Mouse (Mus musculus) spleen, postnatal 14 days (tissue): Measurements from ENCODE around the gene Olfm4.

Source experiments
- DNase-seq, 2 experiments: peaks; one replicate each; pipeline ENCODE4 v3.0.0; 2021 to 2022; ENCODE audit warnings: low spot score in 2 of 2

Gene Olfm4

DNA sequence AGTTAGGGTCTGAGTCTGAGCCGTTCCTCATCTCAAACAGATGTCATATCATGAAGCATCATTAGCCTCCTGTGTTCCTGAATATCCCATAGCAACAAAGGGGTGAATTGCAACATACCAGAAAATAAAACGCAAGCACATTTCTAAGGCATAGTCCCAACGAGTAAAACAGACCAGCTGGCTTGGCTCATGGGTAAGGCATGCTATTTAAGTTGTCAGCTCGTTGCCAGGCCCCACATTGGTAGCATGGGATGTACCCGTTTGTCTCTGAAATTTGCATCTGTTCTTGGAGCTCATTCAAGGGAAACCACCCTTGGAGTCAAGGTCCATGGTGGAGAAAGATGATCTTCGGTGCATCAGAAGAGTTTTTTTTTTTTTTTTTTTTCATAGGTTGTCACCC is 42.2 kb downstream of the Olfm4 start:
- no peak for DNase-seq

- DNase-seq = no peak
Measured at GRCm38 (mm10) chr14:80029297-80030001, 45.6 kb downstream of the Olfm4 start.

DNA sequence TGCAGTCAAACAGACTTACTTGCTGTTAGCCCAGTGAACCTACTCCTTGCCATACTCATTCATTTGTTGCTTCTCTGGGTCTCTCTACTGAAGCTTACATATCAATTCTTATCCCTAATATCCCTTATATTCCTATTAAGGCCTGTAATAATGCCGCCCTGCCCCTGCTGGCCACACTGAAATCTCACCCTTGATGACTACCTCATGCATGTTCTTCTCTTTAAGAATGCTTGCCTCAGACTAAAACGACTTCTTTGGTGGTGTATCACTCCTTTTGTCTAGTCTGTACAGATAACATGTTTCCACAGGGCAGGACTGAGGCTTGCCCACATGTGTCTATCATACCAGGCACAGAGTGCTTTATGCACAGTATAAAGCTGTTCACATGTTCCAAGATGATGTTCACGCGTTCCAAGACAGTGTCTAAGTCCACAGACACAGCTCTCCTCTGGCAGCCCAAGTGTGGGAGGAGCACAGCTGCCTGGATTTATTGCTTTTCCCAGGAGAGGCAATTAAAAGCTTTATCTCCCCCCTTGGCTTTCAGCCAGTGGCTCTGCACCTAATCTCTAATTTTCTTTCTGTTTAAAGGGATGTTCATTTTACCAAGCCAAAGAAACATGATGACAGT is 55.9 kb downstream of the Olfm4 start:
- DNase-seq = no peak

- no peak for DNase-seq
Measured at GRCm38 (mm10) chr14:80046104-80046734, 62.3 kb downstream of the Olfm4 start.

DNA sequence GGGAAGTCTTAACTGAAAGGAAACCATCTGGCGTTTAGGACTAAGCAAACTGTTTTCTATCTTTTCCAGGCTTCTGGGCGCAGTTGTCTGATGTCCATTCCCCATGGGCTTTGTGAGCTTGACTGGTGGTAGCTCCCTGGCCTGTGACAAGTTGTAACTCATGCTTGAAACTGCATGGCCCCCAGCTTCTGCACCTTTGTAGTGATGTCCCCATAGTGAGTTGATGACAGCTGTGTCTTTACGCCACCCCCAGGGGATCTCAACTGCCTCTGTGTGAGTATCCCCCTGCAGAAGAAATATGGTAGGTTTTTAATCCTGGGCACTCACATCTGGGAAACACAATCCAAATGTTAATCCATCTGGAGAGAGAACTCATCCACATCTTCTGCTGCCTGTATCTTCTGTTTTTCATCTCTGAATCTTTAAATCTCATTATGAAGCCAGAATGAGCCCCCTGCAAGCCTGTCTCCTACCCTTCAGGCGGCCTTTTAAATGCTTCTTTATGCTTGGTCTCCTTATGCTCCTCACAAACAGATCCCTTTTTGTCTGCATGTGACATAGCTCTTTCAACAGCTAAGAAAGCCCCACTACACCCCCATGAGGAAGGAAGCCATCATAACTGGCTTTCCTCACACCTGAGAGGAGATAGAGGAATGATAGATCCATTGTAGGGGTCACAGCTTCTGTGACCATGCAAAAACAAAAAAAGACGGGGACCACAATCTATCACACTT is 63.7 kb downstream of the Olfm4 start:
- no peak for DNase-seq

DNA sequence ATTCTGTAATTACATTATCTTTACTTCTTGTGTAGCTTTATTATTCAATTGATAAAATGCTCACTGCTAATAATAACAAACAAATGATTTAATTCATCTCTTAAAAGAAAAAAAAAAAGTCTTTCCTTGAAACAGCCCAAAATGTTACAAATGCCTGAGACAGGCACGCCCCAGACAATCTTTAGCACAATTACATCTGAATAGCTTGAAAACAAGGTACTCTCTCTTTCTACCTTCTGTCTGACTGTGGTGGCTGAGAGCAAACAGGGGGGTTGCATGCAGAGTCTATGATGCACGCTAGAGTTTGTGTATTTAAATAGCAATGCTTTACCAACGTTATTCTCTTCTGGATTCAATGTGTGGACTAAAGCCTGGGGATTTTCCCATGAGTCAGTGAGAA is 71.8 kb downstream of the Olfm4 start:
- DNase-seq = no peak

GRCm38 (mm10) chr14:80061686-80062085 is 77.8 kb downstream of the Olfm4 start:
- DNase-seq = no peak

DNA sequence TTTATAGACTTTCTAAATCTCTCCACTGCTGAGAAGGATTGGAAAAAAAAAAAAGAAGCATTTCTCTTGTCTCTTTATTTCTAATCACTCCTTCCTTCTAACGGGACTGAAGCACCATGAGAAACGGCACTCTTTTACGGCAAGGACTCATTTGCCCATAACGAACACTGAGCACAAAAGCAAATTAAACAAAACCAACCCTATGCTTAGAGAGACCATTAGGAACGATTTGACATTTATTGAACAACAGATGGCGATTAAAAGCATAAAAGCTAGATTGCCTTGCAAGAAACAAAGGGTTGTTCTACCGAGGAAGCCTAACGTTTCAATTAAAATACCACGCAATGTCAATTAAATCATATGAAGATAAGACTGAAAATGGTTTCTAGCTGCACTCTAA is 79.0 kb downstream of the Olfm4 start:
- DNase-seq = no peak

DNA sequence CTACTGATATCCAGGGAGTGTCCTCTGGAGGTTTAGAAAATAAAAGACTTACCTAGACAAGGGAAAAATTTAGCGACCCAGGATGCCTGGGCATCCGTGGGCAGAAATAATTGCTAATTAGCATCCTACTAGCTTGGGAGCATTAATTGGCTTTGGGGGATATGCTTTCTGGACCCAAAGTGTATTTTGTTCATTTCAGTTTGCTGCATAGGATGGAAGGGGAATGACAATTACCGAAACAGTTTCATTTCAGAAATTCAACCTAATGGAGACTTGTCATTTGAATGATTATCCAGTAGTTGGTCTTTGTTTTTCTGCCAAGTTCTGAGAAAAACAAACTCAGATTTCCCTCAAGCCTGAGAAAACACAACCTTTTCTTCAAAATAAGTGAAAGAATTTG is 86.7 kb downstream of the Olfm4 start:
- DNase-seq = no peak
